Mouse (Mus musculus): Measurements from ENCODE around the gene Tbc1d10c.

DNA sequence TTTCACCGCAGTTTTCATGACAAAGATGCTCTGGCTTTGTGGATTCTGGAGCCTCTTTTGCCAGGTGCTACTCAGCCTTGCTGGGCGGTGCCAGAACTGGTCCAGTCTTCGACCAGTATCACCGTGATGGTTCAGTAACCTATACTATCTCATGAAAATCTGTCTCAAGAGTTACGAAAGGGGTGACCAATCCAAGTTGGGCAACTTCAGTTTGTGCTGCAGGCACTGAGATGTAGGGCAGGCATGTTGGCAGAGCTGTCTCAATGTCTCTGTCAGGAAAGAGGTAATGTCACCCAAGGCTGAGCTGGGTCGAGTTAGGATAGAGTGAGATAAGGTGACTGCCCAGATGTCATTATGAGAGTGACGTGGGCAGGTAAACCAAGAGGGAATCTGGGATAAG is 10.7 kb downstream of the Tbc1d10c start:
- no peak for TF ChIP-seq CTCF (IDR thresholded peaks at IDR 0.05; ENCODE audit: extremely low read depth, insufficient read length, insufficient replicate concordance, low read depth, low read length)
- no peak for TF ChIP-seq POLR2A (IDR thresholded peaks at IDR 0.05; ENCODE audit: low read depth, low read length)
